Mouse (Mus musculus) brain, embryonic 14.5 days (tissue): ENCODE measurements around the gene Nlrp4c.
"Not testable (repeated sequence)": the region's sequence is repeated elsewhere in the genome, so short reads cannot be mapped to it uniquely, and the experiment has no call there.

Source experiments
- CTCF ChIP-seq: fragments of 200-500 bp; IDR thresholded peaks from 2 replicates; pipeline ENCODE4 v1.5.1; 2012; ENCODE audit warnings: inconsistent platforms, mild to moderate bottlenecking, moderate library complexity, borderline replicate concordance; ENCODE audit not compliant: insufficient read depth, insufficient read length; ENCODE audit errors: extremely low read depth
- POLR2A ChIP-seq: fragments of 200-500 bp; IDR thresholded peaks from 2 replicates; pipeline ENCODE4 v1.6.1; 2012; ENCODE audit warnings: mild to moderate bottlenecking, inconsistent platforms, borderline replicate concordance; ENCODE audit not compliant: poor library complexity, insufficient read depth, insufficient read length, severe bottlenecking; ENCODE audit errors: extremely low read depth

- TF ChIP-seq CTCF, POLR2A: not testable (repeated sequence)
Observed at GRCm38 (mm10) chr7:6121128-6121527, 76.2 kb downstream of the Nlrp4c start.
